Mouse (Mus musculus) gastrocnemius, adult 2 months (tissue): Measurements from ENCODE around the gene Rab40c. TPM values are rescaled to one million over a fixed set of nuclear protein-coding genes. Genes with fewer than 3 reads are reported as not detected.

Experiments used
- DNase-seq: peaks from one replicate; pipeline ENCODE4 v3.0.0; 2022
- H3K27ac ChIP-seq: fragments of 200-600 bp; 2 replicates; pipeline ENCODE4 v1.8.1; 2022; ENCODE audit warnings: mild to moderate bottlenecking
- H3K4me3 ChIP-seq: fragments of 200-600 bp; 2 replicates; pipeline ENCODE4 v1.8.1; 2022; ENCODE audit warnings: mild to moderate bottlenecking, moderate library complexity
- CTCF ChIP-seq: fragments of 200-600 bp; IDR thresholded peaks from 2 replicates; pipeline ENCODE4 v1.8.1; 2022; ENCODE audit warnings: antibody characterized with exemption, mild to moderate bottlenecking, moderate library complexity
- intact Hi-C: fragments of 180-260 bp; cut with DNase I; formaldehyde crosslinking; loops from one replicate; pipeline ENCODE4 v1.15.1; 2025
- total RNA-seq, 2 experiments: library from RNA; stranded (reverse); gene quantifications; 2 replicates each; pipeline ENCODE4 v1.2.3; 2021

Gene Rab40c
- total RNA-seq, 2 experiments from 2014 or later = 8.1 to 9.5 TPM

GRCm38 (mm10) chr17:25913877-25914275 lies 5.7 kb downstream of the Rab40c start:
- TF ChIP-seq CTCF = no peak
- intact Hi-C loops = no loop called here
- no peak for DNase-seq
- Histone ChIP-seq H3K4me3 (peak overlapping the region; percentile 47), H3K27ac (peak overlapping the region; percentile 80)

- intact Hi-C loops = no loop called here
- DNase-seq = no peak
Measured at GRCm38 (mm10) chr17:25913186-25913876, 6.2 kb downstream of the Rab40c start.

GRCm38 (mm10) chr17:25911816-25912215 lies 7.7 kb downstream of the Rab40c start:
- H3K27ac ChIP-seq = peak overlapping the region; percentile 41
- DNase-seq = peak; percentile 46
- no peak overlapping the region for H3K4me3 ChIP-seq
- intact Hi-C loops = no loop called here
- no peak for TF ChIP-seq CTCF

More at GRCm38 (mm10) chr17:25913186-25913876, 6.2 kb downstream of the Rab40c start:
- peak overlapping the region; percentile 47 for H3K4me3 ChIP-seq
- no peak for TF ChIP-seq CTCF
- H3K27ac ChIP-seq = peak overlapping the region; percentile 80

GRCm38 (mm10) chr17:25907640-25908039 lies 11.9 kb downstream of the Rab40c start:
- intact Hi-C loops = no loop called here
- Histone ChIP-seq H3K27ac (no peak overlapping the region), H3K4me3 (no peak overlapping the region)
- no peak for TF ChIP-seq CTCF
- no peak for DNase-seq

- DNase-seq = no peak
- TF ChIP-seq CTCF = no peak
- H3K4me3 ChIP-seq = no peak overlapping the region
- no peak overlapping the region for H3K27ac ChIP-seq
- intact Hi-C loops = no loop called here
Measured at GRCm38 (mm10) chr17:25903061-25903460, 16.5 kb downstream of the Rab40c start.

GRCm38 (mm10) chr17:25900193-25900592 lies 19.3 kb downstream of the Rab40c start:
- DNase-seq = no peak
- TF ChIP-seq CTCF = no peak
- intact Hi-C loops = no loop called here
- no peak overlapping the region for H3K4me3 ChIP-seq
- no peak overlapping the region for H3K27ac ChIP-seq

- intact Hi-C loops = loop anchor here (2.0 kb wide), 2 partner anchors 25 to 117 kb away; no protein-coding TSS in a partner anchor
- TF ChIP-seq CTCF = no peak
- no peak for DNase-seq
- no peak overlapping the region for H3K4me3 ChIP-seq
- no peak overlapping the region for H3K27ac ChIP-seq
Measured at GRCm38 (mm10) chr17:25895891-25896290, 23.6 kb downstream of the Rab40c start.

- Histone ChIP-seq H3K4me3 (no peak overlapping the region), H3K27ac (no peak overlapping the region)
- no peak for TF ChIP-seq CTCF
- intact Hi-C loops = loop anchor here (2.0 kb wide), 2 partner anchors 25 to 117 kb away; no protein-coding TSS in a partner anchor
- DNase-seq = no peak
Measured at GRCm38 (mm10) chr17:25895415-25895814, 24.1 kb downstream of the Rab40c start.

GRCm38 (mm10) chr17:25893975-25894617 lies 25.4 kb downstream of the Rab40c start:
- peak; percentile 99 for TF ChIP-seq CTCF

GRCm38 (mm10) chr17:25888837-25889236 lies 30.7 kb downstream of the Rab40c start:
- Histone ChIP-seq H3K4me3 (no peak overlapping the region), H3K27ac (no peak overlapping the region)
- intact Hi-C loops = no loop called here
- no peak for DNase-seq
- TF ChIP-seq CTCF = no peak

More at GRCm38 (mm10) chr17:25893975-25894617, 25.4 kb downstream of the Rab40c start:
- DNase-seq = peak; percentile 76
- Histone ChIP-seq H3K27ac (no peak overlapping the region), H3K4me3 (no peak overlapping the region)
- intact Hi-C loops = loop anchor here (2.0 to 5.0 kb wide), 4 partner anchors 27 to 198 kb away; partner anchors contain the start of gene Decr2

GRCm38 (mm10) chr17:25887467-25887866 lies 32.1 kb downstream of the Rab40c start:
- Histone ChIP-seq H3K4me3 (no peak overlapping the region), H3K27ac (no peak overlapping the region)
- TF ChIP-seq CTCF = no peak
- intact Hi-C loops = no loop called here
- peak; percentile 23 for DNase-seq

GRCm38 (mm10) chr17:25886806-25887205 lies 32.7 kb downstream of the Rab40c start:
- no peak overlapping the region for H3K27ac ChIP-seq
- TF ChIP-seq CTCF = no peak

GRCm38 (mm10) chr17:25885636-25886035 lies 33.9 kb downstream of the Rab40c start:
- TF ChIP-seq CTCF = peak; percentile 31; the same call in 1 of the 2 replicates
- Histone ChIP-seq H3K27ac (no peak overlapping the region), H3K4me3 (no peak overlapping the region)
- intact Hi-C loops = no loop called here
- DNase-seq = no peak

More at GRCm38 (mm10) chr17:25886806-25887205, 32.7 kb downstream of the Rab40c start:
- H3K4me3 ChIP-seq = no peak overlapping the region
- intact Hi-C loops = no loop called here
- DNase-seq = no peak
